Mouse (Mus musculus) thymus, postnatal 25 days (tissue): ENCODE measurements around the gene Sprr1a.
"Not testable (repeated sequence)": the region's sequence is repeated elsewhere in the genome, so short reads cannot be mapped to it uniquely, and the experiment has no call there.

Source experiments
- DNase-seq: peaks from one replicate; pipeline ENCODE4 v3.0.0; 2022

Sprr1a gene

GRCm38 (mm10) chr3:92485863-92486262, at the start of gene Sprr1a:
TSS of gene Sprr1a (minus strand) at chr3:92485895.
- no peak for DNase-seq

GRCm38 (mm10) chr3:92534411-92534810, 48.7 kb upstream of the Sprr1a start, which contains the start of gene 2310046K23Rik:
TSS of gene 2310046K23Rik (minus strand) at chr3:92534511.
- DNase-seq, result no peak

- DNase-seq, result no peak
Observed at GRCm38 (mm10) chr3:92512325-92512724, 26.6 kb upstream of the Sprr1a start.

GRCm38 (mm10) chr3:92510786-92511185, 25.1 kb upstream of the Sprr1a start:
- no peak for DNase-seq

- DNase-seq, result no peak
Observed at GRCm38 (mm10) chr3:92508185-92508584, 22.5 kb upstream of the Sprr1a start.

GRCm38 (mm10) chr3:92503528-92503927, 17.8 kb upstream of the Sprr1a start:
- no peak for DNase-seq

GRCm38 (mm10) chr3:92500393-92500792, 14.7 kb upstream of the Sprr1a start, which contains the start of gene Sprr4:
TSS of gene Sprr4 (minus strand) at chr3:92500493.
- DNase-seq, result no peak

- DNase-seq, result not testable (repeated sequence)
Observed at GRCm38 (mm10) chr3:92490262-92490661, 4.6 kb upstream of the Sprr1a start.

GRCm38 (mm10) chr3:92486307-92486706, 612 bp upstream of the Sprr1a start:
- no peak for DNase-seq

GRCm38 (mm10) chr3:92481249-92481648, 4.4 kb downstream of the Sprr1a start:
- DNase-seq, result not testable (repeated sequence)

GRCm38 (mm10) chr3:92470111-92470510, 15.6 kb downstream of the Sprr1a start:
- DNase-seq, result no peak

- DNase-seq, result no peak
Observed at GRCm38 (mm10) chr3:92467424-92467823, 18.3 kb downstream of the Sprr1a start.

- DNase-seq, result no peak
Observed at GRCm38 (mm10) chr3:92466576-92466975, 19.1 kb downstream of the Sprr1a start.

GRCm38 (mm10) chr3:92458620-92459019, 27.1 kb downstream of the Sprr1a start, which contains the start of gene Sprr3:
TSS of gene Sprr3 (minus strand) at chr3:92458720.
- no peak for DNase-seq

GRCm38 (mm10) chr3:92455151-92455550, 30.5 kb downstream of the Sprr1a start:
- DNase-seq, result no peak

- DNase-seq, result no peak
Observed at GRCm38 (mm10) chr3:92440177-92440576, 45.5 kb downstream of the Sprr1a start.

GRCm38 (mm10) chr3:92438689-92439088, 47.0 kb downstream of the Sprr1a start, which contains the start of gene Sprr1b:
TSS of gene Sprr1b (minus strand) at chr3:92438789.
- DNase-seq, result no peak
